Mouse (Mus musculus) liver, embryonic 14.5 days (tissue): ENCODE measurements around the gene Krtap16-1. TPM values are rescaled to one million over a fixed set of nuclear protein-coding genes. Genes with fewer than 3 reads are reported as not detected.

Experiments used
- ATAC-seq: fragments of 200-750 bp; cut with Nextera tagmentation; 2 replicates; pipeline ENCODE4 v1.8.0; 2017; ENCODE audit warnings: moderate number of reproducible peaks, mild to moderate bottlenecking, moderate library complexity; ENCODE audit not compliant: insufficient read depth
- DNase-seq, 3 experiments: peaks; one replicate each; pipeline ENCODE4 v3.0.0-alpha.2; 2012 to 2013; ENCODE audit warnings: low read depth in 3 of 3, low spot score in 3 of 3
- H3K27ac ChIP-seq: fragments of 300-500 bp; sonication (generic); 2 replicates; pipeline ENCODE4 v1.5.1; 2014; ENCODE audit warnings: moderate library complexity, mild to moderate bottlenecking, control low read depth, inconsistent platforms
- H3K27me3 ChIP-seq: fragments of 300-500 bp; sonication (generic); 2 replicates; pipeline ENCODE4 v1.6.1; 2014; ENCODE audit warnings: mild to moderate bottlenecking, low read length, moderate library complexity; ENCODE audit not compliant: control insufficient read depth, insufficient read depth
- H3K36me3 ChIP-seq: fragments of 300-500 bp; sonication (generic); replicated peaks from 2 replicates; pipeline ENCODE4 v1.6.1; 2014; ENCODE audit warnings: low read depth; ENCODE audit not compliant: control insufficient read depth, insufficient read depth
- H3K4me1 ChIP-seq, 2 experiments: fragments of 200-500 bp in 1 of 2; fragments of 300-500 bp in 1 of 2; sonication (generic) in 1 of 2; replicated peaks; 2 replicates each; pipeline ENCODE4 v1.6.1; 2012 to 2014; ENCODE audit warnings: antibody characterized with exemption in 1 of 2, inconsistent platforms in 1 of 2, low read length in 1 of 2; ENCODE audit not compliant: control insufficient read depth in 2 of 2, insufficient read depth in 2 of 2
- H3K4me2 ChIP-seq: fragments of 300-500 bp; sonication (generic); 2 replicates; pipeline ENCODE4 v1.6.1; 2014; ENCODE audit warnings: low read depth, mild to moderate bottlenecking, control low read depth, moderate library complexity
- H3K4me3 ChIP-seq, 2 experiments: fragments of 200-500 bp in 1 of 2; fragments of 300-500 bp in 1 of 2; sonication (generic) in 1 of 2; 2 replicates each; pipeline ENCODE4 v1.5.1; 2012 to 2014; ENCODE audit warnings: low read depth in 2 of 2, low read length in 2 of 2, mild to moderate bottlenecking in 2 of 2, control low read depth in 1 of 2, inconsistent platforms in 1 of 2, moderate library complexity in 1 of 2; ENCODE audit not compliant: insufficient read depth in 1 of 2
- H3K9ac ChIP-seq: fragments of 300-500 bp; sonication (generic); replicated peaks from 2 replicates; pipeline ENCODE4 v1.6.1; 2014; ENCODE audit warnings: mild to moderate bottlenecking, control low read depth, moderate library complexity
- H3K9me3 ChIP-seq: fragments of 300-500 bp; sonication (generic); 2 replicates; pipeline ENCODE4 v1.6.1; 2016; ENCODE audit warnings: low read length, mixed read lengths; ENCODE audit not compliant: control insufficient read depth
- CTCF ChIP-seq: IDR thresholded peaks from 2 replicates; pipeline ENCODE4 v1.5.1; 2016; ENCODE audit warnings: antibody characterized with exemption, low read depth, control low read depth
- EP300 ChIP-seq: IDR thresholded peaks from 2 replicates; pipeline ENCODE4 v1.6.1; 2016; ENCODE audit warnings: antibody characterized with exemption, low read depth
- WGBS: fragments of 180-500 bp; shearing (Covaris S2); extraction: QIAGEN DNeasy Blood & Tissue Kit; methylation state at CpG from one replicate; pipeline ENCODE4 v1.1.7; 2014; ENCODE audit not compliant: insufficient replicate concordance; 5-methylcytosine and 5-hydroxymethylcytosine counted together
- polyA plus RNA-seq, 2 experiments: library from polyadenylated mRNA; depleted of rRNA in 1 of 2; stranded (reverse) in 1 of 2; unstranded in 1 of 2; fragments of >200 nt; fragmentation: Nextera tagmentation in 1 of 2; extraction: Ambion mirVana in 1 of 2; gene quantifications; 2 replicates each; pipeline versions ENCODE4 v1.2.1 to v1.2.3; 2012 to 2014

Gene Krtap16-1
- polyA plus RNA-seq, 2 experiments: not detected

- Histone ChIP-seq H3K4me3 (no peak overlapping the region), H3K9ac (no peak overlapping the region), H3K4me1 (no peaks in the 10 kb centered on the region), H3K9me3 (no peaks in the 10 kb centered on the region), H3K27ac (no peak overlapping the region), H3K36me3 (no peaks in the 10 kb centered on the region), H3K4me2 (no peak overlapping the region), H3K27me3 (no peaks in the 10 kb centered on the region)
- 50% methylated on average over 4 of the region's 4 CpGs for WGBS
- ATAC-seq (no peak), DNase-seq (no peak)
- TF ChIP-seq CTCF (no peak), EP300 (no peak)
These were observed 27.3 kb upstream of the Krtap16-1 start for GRCm38 (mm10) chr11:100013691-100014171.

- Histone ChIP-seq H3K4me2 (no peak overlapping the region), H3K9me3 (no peaks in the 10 kb centered on the region), H3K36me3 (no peaks in the 10 kb centered on the region), H3K27ac (no peak overlapping the region), H3K4me3 (no peak overlapping the region), H3K9ac (no peak overlapping the region), H3K27me3 (no peaks in the 10 kb centered on the region), H3K4me1 (no peaks in the 10 kb centered on the region)
- 64% methylated on average over 5 of the region's 5 CpGs for WGBS
- no peak for DNase-seq
- no peak for TF ChIP-seq CTCF
- TF ChIP-seq EP300: no peak
- no peak for ATAC-seq
These were observed 24.3 kb upstream of the Krtap16-1 start for GRCm38 (mm10) chr11:100010682-100011081.

GRCm38 (mm10) chr11:100008336-100008735, 21.9 kb upstream of the Krtap16-1 start:
- ATAC-seq: no peak
- no peak overlapping the region for H3K4me3 ChIP-seq

GRCm38 (mm10) chr11:100006624-100007023, 20.2 kb upstream of the Krtap16-1 start:
- Histone ChIP-seq H3K4me2 (no peak overlapping the region), H3K27ac (no peak overlapping the region), H3K4me3 (no peak overlapping the region), H3K4me1 (no peaks in the 10 kb centered on the region), H3K9me3 (no peaks in the 10 kb centered on the region), H3K36me3 (no peaks in the 10 kb centered on the region), H3K27me3 (no peaks in the 10 kb centered on the region), H3K9ac (no peak overlapping the region)
- WGBS: 39% methylated on average over 3 of the region's 3 CpGs
- ATAC-seq (no peak), DNase-seq (no peak)
- TF ChIP-seq CTCF (peak; percentile 61), EP300 (no peak)

More at GRCm38 (mm10) chr11:100008336-100008735, 21.9 kb upstream of the Krtap16-1 start:
- Histone ChIP-seq H3K9me3 (no peaks in the 10 kb centered on the region), H3K27me3 (no peaks in the 10 kb centered on the region), H3K4me2 (no peak overlapping the region), H3K4me1 (no peaks in the 10 kb centered on the region), H3K36me3 (no peaks in the 10 kb centered on the region), H3K9ac (no peak overlapping the region), H3K27ac (no peak overlapping the region)
- DNase-seq: no peak
- WGBS: 61% methylated on average over 5 of the region's 5 CpGs
- no peak for TF ChIP-seq CTCF
- TF ChIP-seq EP300: no peak

- TF ChIP-seq CTCF (no peak), EP300 (no peak)
- no peak for DNase-seq
- H3K27ac ChIP-seq: no peak overlapping the region
These were observed 19.5 kb upstream of the Krtap16-1 start for GRCm38 (mm10) chr11:100005905-100006304.

More at GRCm38 (mm10) chr11:100005905-100006304, 19.5 kb upstream of the Krtap16-1 start:
- Histone ChIP-seq H3K36me3 (no peaks in the 10 kb centered on the region), H3K4me1 (no peaks in the 10 kb centered on the region), H3K27me3 (no peaks in the 10 kb centered on the region), H3K4me2 (no peak overlapping the region), H3K4me3 (no peak overlapping the region), H3K9ac (no peak overlapping the region), H3K9me3 (no peaks in the 10 kb centered on the region)
- no peak for ATAC-seq
- WGBS: 65% methylated on average over 8 of the region's 8 CpGs
